Mouse (Mus musculus) cerebellum, adult 2 months (tissue): ENCODE data around the gene Dolpp1.

Experiments used
- CTCF ChIP-seq: fragments of 200-500 bp; IDR thresholded peaks from 2 replicates; pipeline ENCODE4 v1.5.1; 2011; ENCODE audit warnings: low read depth, mild to moderate bottlenecking, control low read depth, low read length, moderate library complexity, borderline replicate concordance; ENCODE audit not compliant: insufficient read depth
- POLR2A ChIP-seq: fragments of 200-500 bp; IDR thresholded peaks from 2 replicates; pipeline ENCODE4 v1.6.1; 2011; ENCODE audit warnings: low read length, control low read depth, borderline replicate concordance; ENCODE audit not compliant: insufficient read depth

DNA sequence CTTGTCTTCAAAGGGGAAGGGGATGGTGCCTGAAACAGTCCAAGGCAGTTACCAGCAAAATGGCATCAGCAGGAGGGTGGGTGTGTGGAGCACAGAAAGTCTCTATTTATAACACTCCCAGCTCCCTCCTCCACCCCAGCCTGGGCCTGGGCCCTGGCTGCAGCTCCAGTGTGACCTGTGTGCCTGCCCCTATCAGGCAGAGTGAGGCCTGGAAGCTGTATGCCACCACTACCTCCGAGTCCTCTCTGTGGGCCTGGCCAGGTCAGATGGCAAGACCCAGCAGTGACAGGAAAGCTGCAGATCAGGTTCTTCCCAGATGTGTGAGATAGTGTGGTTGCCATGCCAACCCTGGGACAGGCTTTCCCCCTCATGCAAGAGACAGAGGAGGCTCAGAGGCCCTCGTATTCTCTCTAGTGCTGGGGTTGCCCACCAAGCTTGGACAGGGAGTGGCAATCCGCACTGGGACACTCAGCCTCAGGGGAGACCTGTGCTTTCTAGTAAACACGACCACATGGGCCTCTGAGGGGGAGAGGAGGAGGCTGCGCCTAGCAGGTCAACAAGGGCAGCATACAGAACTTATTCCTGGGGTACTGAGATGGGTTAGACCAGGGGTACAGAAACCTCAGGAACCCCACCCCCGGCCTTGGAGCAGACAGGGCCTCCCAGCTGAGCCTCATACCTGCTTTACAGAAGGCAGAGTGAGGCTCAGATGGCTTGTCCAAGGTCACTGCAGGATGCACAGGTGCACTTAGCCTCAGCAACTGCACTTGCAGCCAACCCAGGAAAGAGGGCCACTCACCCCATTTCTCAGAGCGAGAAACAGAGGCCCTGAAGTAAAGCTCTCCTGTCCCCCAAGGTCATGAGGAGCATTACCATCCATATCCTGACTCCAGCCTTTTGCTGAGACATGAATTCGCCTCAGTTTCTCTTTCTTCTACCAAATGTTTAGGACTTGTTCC, 34.2 kb upstream of the Dolpp1 start:
- no peak for TF ChIP-seq CTCF
- no peak for TF ChIP-seq POLR2A
